Mouse (Mus musculus) embryonic facial prominence, embryonic 15.5 days (tissue): ENCODE results near the gene Bicdl1. TPM values are rescaled to one million over a fixed set of nuclear protein-coding genes. Genes with fewer than 3 reads are reported as not detected.

ENCODE experiments used
- ATAC-seq: fragments of 200-750 bp; cut with Nextera tagmentation; 2 replicates; pipeline ENCODE4 v1.8.0; 2017; ENCODE audit warnings: low read depth, moderate TSS enrichment; ENCODE audit not compliant: insufficient number of reproducible peaks, low FRiP score, low TSS enrichment
- H3K27ac ChIP-seq: fragments of 300-500 bp; sonication (generic); replicated peaks from 2 replicates; pipeline ENCODE4 v1.5.1; 2015; ENCODE audit warnings: mild to moderate bottlenecking, inconsistent platforms
- H3K27me3 ChIP-seq: fragments of 300-500 bp; sonication (generic); 2 replicates; pipeline ENCODE4 v1.6.1; 2015; ENCODE audit warnings: inconsistent platforms
- H3K36me3 ChIP-seq: fragments of 300-500 bp; sonication (generic); 2 replicates; pipeline ENCODE4 v1.6.1; 2015; ENCODE audit warnings: mild to moderate bottlenecking, inconsistent platforms
- H3K4me1 ChIP-seq: fragments of 300-500 bp; sonication (generic); 2 replicates; pipeline ENCODE4 v1.6.1; 2015; ENCODE audit warnings: inconsistent platforms
- H3K4me2 ChIP-seq: fragments of 300-500 bp; sonication (generic); replicated peaks from 2 replicates; pipeline ENCODE4 v1.6.1; 2015; ENCODE audit warnings: mild to moderate bottlenecking, inconsistent platforms
- H3K4me3 ChIP-seq: fragments of 300-500 bp; sonication (generic); replicated peaks from 2 replicates; pipeline ENCODE4 v1.5.1; 2015; ENCODE audit warnings: mild to moderate bottlenecking, inconsistent platforms
- H3K9ac ChIP-seq: fragments of 300-500 bp; sonication (generic); 2 replicates; pipeline ENCODE4 v1.6.1; 2015; ENCODE audit warnings: inconsistent platforms
- H3K9me3 ChIP-seq: fragments of 300-500 bp; sonication (generic); replicated peaks from 2 replicates; pipeline ENCODE4 v1.6.1; 2016; ENCODE audit warnings: inconsistent platforms
- WGBS: fragments of 180-500 bp; shearing (Covaris S2); methylation state at CpG from one replicate; pipeline ENCODE4 v1.1.7; 2015; 5-methylcytosine and 5-hydroxymethylcytosine counted together
- polyA plus RNA-seq: library from polyadenylated mRNA; unstranded; fragments of >200 nt; fragmentation: Nextera tagmentation; extraction: Ambion mirVana; gene quantifications from 2 replicates; pipeline ENCODE4 v1.2.1, GENCODE M21; 2015

The Bicdl1 gene
- polyA plus RNA-seq, 1 experiment from 2014 or later: 17.6 TPM

- peaks cover 33% of the 10 kb centered on the region for H3K36me3 ChIP-seq
- H3K27ac ChIP-seq: no peak overlapping the region
- H3K9ac ChIP-seq: no peak overlapping the region
- H3K9me3 ChIP-seq: no peaks in the 10 kb centered on the region
- ATAC-seq: no peak
- no peak overlapping the region for H3K4me3 ChIP-seq
- no peaks in the 10 kb centered on the region for H3K27me3 ChIP-seq
- peaks cover 22% of the 10 kb centered on the region for H3K4me1 ChIP-seq
- 83% methylated on average over 8 of the region's 8 CpGs for WGBS
- no peak overlapping the region for H3K4me2 ChIP-seq
Measured at GRCm38 (mm10) chr5:115649699-115650098, 81.7 kb downstream of the Bicdl1 start.

GRCm38 (mm10) chr5:115648876-115649275 lies 82.5 kb downstream of the Bicdl1 start:
- no peak overlapping the region for H3K4me3 ChIP-seq
- peaks cover 41% of the 10 kb centered on the region for H3K36me3 ChIP-seq
- 58% methylated on average over 3 of the region's 3 CpGs for WGBS
- no peak overlapping the region for H3K9ac ChIP-seq
- ATAC-seq: no peak
- no peak overlapping the region for H3K4me2 ChIP-seq
- no peaks in the 10 kb centered on the region for H3K27me3 ChIP-seq
- H3K4me1 ChIP-seq: peaks cover 22% of the 10 kb centered on the region
- H3K9me3 ChIP-seq: no peaks in the 10 kb centered on the region
- H3K27ac ChIP-seq: no peak overlapping the region

- Histone ChIP-seq H3K4me1 (peaks cover 5% of the 10 kb centered on the region; the same call in 1 of the 2 replicates), H3K9me3 (no peaks in the 10 kb centered on the region), H3K9ac (no peak overlapping the region), H3K36me3 (peaks cover 83% of the 10 kb centered on the region), H3K27me3 (no peaks in the 10 kb centered on the region), H3K4me3 (no peak overlapping the region), H3K4me2 (no peak overlapping the region), H3K27ac (no peak overlapping the region)
- 83% methylated on average over 9 of the region's 9 CpGs for WGBS
- no peak for ATAC-seq
Measured at GRCm38 (mm10) chr5:115644192-115644591, 87.2 kb downstream of the Bicdl1 start.

GRCm38 (mm10) chr5:115635536-115635935 lies 95.9 kb downstream of the Bicdl1 start:
- H3K4me2 ChIP-seq: no peak overlapping the region
- ATAC-seq: no peak
- no peak overlapping the region for H3K4me3 ChIP-seq
- H3K4me1 ChIP-seq: peaks cover 39% of the 10 kb centered on the region
- H3K9me3 ChIP-seq: no peaks in the 10 kb centered on the region
- H3K9ac ChIP-seq: no peak overlapping the region
- H3K27ac ChIP-seq: no peak overlapping the region
- H3K36me3 ChIP-seq: peaks cover 30% of the 10 kb centered on the region
- 77% methylated on average over 6 of the region's 6 CpGs for WGBS
- no peaks in the 10 kb centered on the region for H3K27me3 ChIP-seq

GRCm38 (mm10) chr5:115634046-115634445 lies 97.4 kb downstream of the Bicdl1 start:
- peaks cover 15% of the 10 kb centered on the region for H3K36me3 ChIP-seq
- H3K4me3 ChIP-seq: no peak overlapping the region
- 89% methylated on average over 8 of the region's 8 CpGs for WGBS
- peaks cover 43% of the 10 kb centered on the region for H3K4me1 ChIP-seq
- H3K9me3 ChIP-seq: no peaks in the 10 kb centered on the region
- no peak overlapping the region for H3K27ac ChIP-seq
- no peaks in the 10 kb centered on the region for H3K27me3 ChIP-seq
- no peak for ATAC-seq
- no peak overlapping the region for H3K9ac ChIP-seq
- H3K4me2 ChIP-seq: no peak overlapping the region

GRCm38 (mm10) chr5:115633060-115633459 lies 98.4 kb downstream of the Bicdl1 start:
- Histone ChIP-seq H3K4me1 (peaks cover 43% of the 10 kb centered on the region), H3K4me2 (peak overlapping the region; percentile 65), H3K36me3 (peaks cover 5% of the 10 kb centered on the region; the same call in 1 of the 2 replicates), H3K9me3 (no peaks in the 10 kb centered on the region), H3K4me3 (peak overlapping the region; percentile 71), H3K27me3 (no peaks in the 10 kb centered on the region), H3K27ac (no peak overlapping the region), H3K9ac (peak overlapping the region; percentile 81; the same call in 1 of the 2 replicates)
- WGBS: 44% methylated on average over 4 of the region's 4 CpGs
- ATAC-seq: no peak

GRCm38 (mm10) chr5:115632358-115632714 lies 99.1 kb downstream of the Bicdl1 start:
- Histone ChIP-seq H3K9ac (peak overlapping the region; percentile 81), H3K4me3 (peak overlapping the region; percentile 71), H3K9me3 (no peaks in the 10 kb centered on the region), H3K27me3 (no peaks in the 10 kb centered on the region), H3K36me3 (no peaks in the 10 kb centered on the region), H3K4me2 (peak overlapping the region; percentile 65), H3K27ac (peak overlapping the region; percentile 87), H3K4me1 (peaks cover 43% of the 10 kb centered on the region)
- under 1% methylated on average over 30 of the region's 30 CpGs for WGBS
- ATAC-seq: no peak

- Histone ChIP-seq H3K9me3 (no peaks in the 10 kb centered on the region), H3K9ac (peak within 1 kb of the TSS; percentile 81), H3K27me3 (no peaks in the 10 kb centered on the region), H3K4me2 (peak within 1 kb of the TSS; percentile 87), H3K36me3 (no peaks in the 10 kb centered on the region), H3K4me1 (peaks cover 43% of the 10 kb centered on the region), H3K27ac (peak within 1 kb of the TSS; percentile 87), H3K4me3 (peak within 1 kb of the TSS; percentile 71)
- WGBS: under 1% methylated on average over 74 of the region's 125 CpGs
- ATAC-seq: peak; percentile 91
Measured at GRCm38 (mm10) chr5:115631505-115632357, 99.7 kb downstream of the Bicdl1 start, which contains the start of gene Rab35. TSS of gene Rab35 (plus strand) at chr5:115631908.

GRCm38 (mm10) chr5:115630291-115630690 lies 101.1 kb downstream of the Bicdl1 start:
- Histone ChIP-seq H3K4me1 (peaks cover 37% of the 10 kb centered on the region), H3K4me2 (no peak overlapping the region), H3K27ac (no peak overlapping the region), H3K9me3 (no peaks in the 10 kb centered on the region), H3K36me3 (no peaks in the 10 kb centered on the region), H3K9ac (no peak overlapping the region), H3K4me3 (no peak overlapping the region), H3K27me3 (no peaks in the 10 kb centered on the region)
- ATAC-seq: no peak
- 31% methylated on average over 5 of the region's 5 CpGs for WGBS

GRCm38 (mm10) chr5:115629672-115630071 lies 101.7 kb downstream of the Bicdl1 start:
- Histone ChIP-seq H3K27me3 (no peaks in the 10 kb centered on the region), H3K27ac (no peak overlapping the region), H3K9me3 (no peaks in the 10 kb centered on the region), H3K9ac (no peak overlapping the region), H3K36me3 (no peaks in the 10 kb centered on the region), H3K4me2 (no peak overlapping the region), H3K4me1 (peaks cover 34% of the 10 kb centered on the region), H3K4me3 (no peak overlapping the region)
- 86% methylated on average over 4 of the region's 4 CpGs for WGBS
- ATAC-seq: no peak

GRCm38 (mm10) chr5:115628083-115628482 lies 103.3 kb downstream of the Bicdl1 start:
- 72% methylated on average over 8 of the region's 8 CpGs for WGBS
- ATAC-seq: no peak
- H3K36me3 ChIP-seq: peaks cover under 1% of the 10 kb centered on the region; the same call in 1 of the 2 replicates
- no peaks in the 10 kb centered on the region for H3K9me3 ChIP-seq
- no peak overlapping the region for H3K9ac ChIP-seq
- peaks cover 18% of the 10 kb centered on the region for H3K4me1 ChIP-seq
- H3K4me3 ChIP-seq: no peak overlapping the region
- H3K4me2 ChIP-seq: no peak overlapping the region
- no peak overlapping the region for H3K27ac ChIP-seq
- H3K27me3 ChIP-seq: no peaks in the 10 kb centered on the region
